Mouse (Mus musculus): ENCODE results near the gene Pigb. TPM values are rescaled to one million over a fixed set of nuclear protein-coding genes. Genes with fewer than 3 reads are reported as not detected.
"Not testable (repeated sequence)": the region's sequence is repeated elsewhere in the genome, so short reads cannot be mapped to it uniquely, and the experiment has no call there.

Gene Pigb
- polyA plus RNA-seq, 1 experiment from 2014 or later, result 15.8 TPM

DNA sequence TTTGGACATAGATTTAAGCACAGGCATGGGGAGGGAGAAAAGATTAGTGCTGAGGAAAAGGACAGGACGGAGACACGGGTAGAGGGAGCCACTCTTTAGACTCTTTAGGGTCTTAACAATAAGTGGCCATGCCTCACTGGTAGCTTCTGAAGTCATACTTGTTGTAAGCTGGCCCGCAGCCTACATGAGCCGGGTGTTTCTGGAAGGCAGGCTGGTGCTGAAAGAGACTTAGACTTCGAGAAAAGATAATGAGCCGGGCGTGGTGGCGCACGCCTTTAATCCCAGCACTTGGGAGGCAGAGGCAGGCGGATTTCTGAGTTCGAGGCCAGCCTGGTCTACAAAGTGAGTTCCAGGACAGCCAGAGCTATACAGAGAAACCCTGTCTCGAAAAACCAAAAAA is 39.2 kb upstream of the Pigb start:
- H3K4me2 ChIP-seq (ENCODE audit: low read depth, low read length, severe bottlenecking); ATAC-seq (replicated peaks; ENCODE audit: low FRiP score); H3K27ac ChIP-seq (ENCODE audit: low read depth, low read length); H3K27me3 ChIP-seq (ENCODE audit: control insufficient read depth, insufficient read depth, low read length); H3K4me1 ChIP-seq (replicated peaks; ENCODE audit: control insufficient read depth, insufficient read depth, low read length); H3K9me3 ChIP-seq (ENCODE audit: control insufficient read depth, low read length); DNase-seq (ENCODE audit: low spot score); H3K36me3 ChIP-seq (ENCODE audit: control insufficient read depth, insufficient read depth, low read length); H3K9ac ChIP-seq (ENCODE audit: low read length); H3K4me3 ChIP-seq (ENCODE audit: low read depth, low read length): not testable (repeated sequence)
- 87% methylated on average over 10 of the region's 12 CpGs for WGBS

DNA sequence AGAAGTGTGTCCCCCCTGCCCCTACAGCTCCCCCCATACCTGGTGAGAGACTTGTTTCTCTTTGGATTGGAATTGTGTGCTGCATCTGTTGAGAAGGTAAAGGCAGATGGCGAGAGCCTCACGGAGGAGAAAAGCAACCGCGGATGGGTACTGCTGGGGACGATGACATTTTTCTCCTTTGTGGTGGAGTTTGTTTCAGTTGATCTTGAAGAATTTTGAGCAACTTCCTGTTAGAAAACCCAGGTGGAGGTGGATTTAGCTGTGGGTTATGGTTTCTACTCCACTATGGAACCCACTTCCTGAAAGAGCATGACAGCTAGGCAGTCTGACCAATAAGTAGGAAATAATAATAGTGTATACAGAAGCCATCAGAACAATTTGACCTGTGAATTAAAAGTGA is 33.0 kb upstream of the Pigb start:
- Histone ChIP-seq H3K9ac (ENCODE audit: low read length) (no peak overlapping the region), H3K36me3 (ENCODE audit: control insufficient read depth, insufficient read depth, low read length) (no peaks in the 10 kb centered on the region), H3K27me3 (ENCODE audit: control insufficient read depth, insufficient read depth, low read length) (no peaks in the 10 kb centered on the region), H3K4me3 (ENCODE audit: low read depth, low read length) (no peak overlapping the region), H3K27ac (ENCODE audit: low read depth, low read length) (no peak overlapping the region), H3K4me1 (replicated peaks; ENCODE audit: control insufficient read depth, insufficient read depth, low read length) (no peaks in the 10 kb centered on the region), H3K4me2 (ENCODE audit: low read depth, low read length, severe bottlenecking) (no peak overlapping the region), H3K9me3 (ENCODE audit: control insufficient read depth, low read length) (no peaks in the 10 kb centered on the region)
- WGBS, result 91% methylated on average over 5 of the region's 5 CpGs
- no peak for DNase-seq (ENCODE audit: low spot score)
- ATAC-seq (replicated peaks; ENCODE audit: low FRiP score), result no peak

DNA sequence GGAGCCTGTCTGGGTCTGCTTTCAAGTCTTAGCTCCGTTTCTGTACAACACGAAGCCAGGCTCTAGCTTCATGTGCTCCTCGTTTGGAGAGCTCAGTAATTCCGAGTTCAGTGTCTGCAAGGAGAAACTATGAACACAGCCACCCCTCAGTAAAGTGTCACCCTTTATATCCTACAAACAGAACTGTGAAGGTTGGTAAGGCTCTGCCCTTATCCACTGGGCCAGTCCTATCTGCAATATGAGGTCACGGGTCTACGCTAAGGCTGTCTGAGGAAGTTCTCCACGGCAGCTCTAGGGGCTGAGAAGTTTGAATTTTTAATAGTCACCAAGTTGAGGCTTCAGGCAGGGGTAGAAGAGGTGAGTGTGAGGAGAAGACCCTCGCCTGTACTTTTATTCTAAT is 32.2 kb upstream of the Pigb start:
- DNase-seq (ENCODE audit: low spot score) (no peak), ATAC-seq (replicated peaks; ENCODE audit: low FRiP score) (no peak)
- no peaks in the 10 kb centered on the region for H3K4me1 ChIP-seq (replicated peaks; ENCODE audit: control insufficient read depth, insufficient read depth, low read length)
- H3K9me3 ChIP-seq (ENCODE audit: control insufficient read depth, low read length), result no peaks in the 10 kb centered on the region
- H3K36me3 ChIP-seq (ENCODE audit: control insufficient read depth, insufficient read depth, low read length), result no peaks in the 10 kb centered on the region
- WGBS, result 84% methylated on average over 8 of the region's 8 CpGs
- H3K4me3 ChIP-seq (ENCODE audit: low read depth, low read length), result no peak overlapping the region
- no peaks in the 10 kb centered on the region for H3K27me3 ChIP-seq (ENCODE audit: control insufficient read depth, insufficient read depth, low read length)
- no peak overlapping the region for H3K9ac ChIP-seq (ENCODE audit: low read length)
- H3K27ac ChIP-seq (ENCODE audit: low read depth, low read length), result no peak overlapping the region
- no peak overlapping the region for H3K4me2 ChIP-seq (ENCODE audit: low read depth, low read length, severe bottlenecking)

- Histone ChIP-seq H3K4me1 (replicated peaks; ENCODE audit: control insufficient read depth, insufficient read depth, low read length) (no peaks in the 10 kb centered on the region), H3K4me2 (ENCODE audit: low read depth, low read length, severe bottlenecking) (no peak overlapping the region), H3K9ac (ENCODE audit: low read length) (no peak overlapping the region), H3K27me3 (ENCODE audit: control insufficient read depth, insufficient read depth, low read length) (no peaks in the 10 kb centered on the region), H3K4me3 (ENCODE audit: low read depth, low read length) (no peak overlapping the region), H3K36me3 (ENCODE audit: control insufficient read depth, insufficient read depth, low read length) (no peaks in the 10 kb centered on the region), H3K27ac (ENCODE audit: low read depth, low read length) (no peak overlapping the region), H3K9me3 (ENCODE audit: control insufficient read depth, low read length) (no peaks in the 10 kb centered on the region)
- no peak for ATAC-seq (replicated peaks; ENCODE audit: low FRiP score)
- no peak for DNase-seq (ENCODE audit: low spot score)
- 74% methylated on average over 10 of the region's 10 CpGs for WGBS
Observed at GRCm38 (mm10) chr9:73070971-73071659, 30.9 kb upstream of the Pigb start.

GRCm38 (mm10) chr9:73068688-73069087 is 28.5 kb upstream of the Pigb start:
- WGBS, result 88% methylated on average over 6 of the region's 6 CpGs
- Histone ChIP-seq H3K4me2 (ENCODE audit: low read depth, low read length, severe bottlenecking) (no peak overlapping the region), H3K36me3 (ENCODE audit: control insufficient read depth, insufficient read depth, low read length) (no peaks in the 10 kb centered on the region)

DNA sequence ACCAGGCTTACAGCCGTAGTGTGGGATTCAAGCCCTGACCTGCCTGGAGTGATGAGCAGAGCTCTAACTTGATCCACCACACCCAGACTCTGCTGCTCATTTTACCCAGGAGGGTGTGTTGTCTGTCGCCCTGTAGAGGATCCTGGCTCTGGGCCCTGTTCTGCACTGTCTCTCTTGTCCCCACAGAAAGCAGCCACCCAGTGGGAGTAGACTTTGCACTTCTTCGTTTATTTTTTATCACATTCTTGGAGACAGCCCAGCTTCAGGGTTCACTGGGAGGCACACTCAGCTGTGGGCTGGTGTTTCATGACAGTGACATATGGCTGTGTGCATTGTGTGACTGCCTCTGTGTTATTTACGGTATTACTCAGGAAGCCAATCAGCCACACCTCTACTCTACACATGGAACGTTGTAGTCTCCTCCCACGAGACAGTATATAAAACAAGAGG is 28.1 kb upstream of the Pigb start:
- H3K27ac ChIP-seq (ENCODE audit: low read depth, low read length), result no peak overlapping the region
- DNase-seq (ENCODE audit: low spot score) (no peak), ATAC-seq (replicated peaks; ENCODE audit: low FRiP score) (no peak)
- WGBS, result 78% methylated on average over 6 of the region's 6 CpGs
- no peak overlapping the region for H3K4me3 ChIP-seq (ENCODE audit: low read depth, low read length)
- no peaks in the 10 kb centered on the region for H3K27me3 ChIP-seq (ENCODE audit: control insufficient read depth, insufficient read depth, low read length)
- H3K9ac ChIP-seq (ENCODE audit: low read length), result no peak overlapping the region
- H3K4me2 ChIP-seq (ENCODE audit: low read depth, low read length, severe bottlenecking), result no peak overlapping the region
- H3K4me1 ChIP-seq (replicated peaks; ENCODE audit: control insufficient read depth, insufficient read depth, low read length), result no peaks in the 10 kb centered on the region
- H3K9me3 ChIP-seq (ENCODE audit: control insufficient read depth, low read length), result no peaks in the 10 kb centered on the region
- H3K36me3 ChIP-seq (ENCODE audit: control insufficient read depth, insufficient read depth, low read length), result no peaks in the 10 kb centered on the region

More at GRCm38 (mm10) chr9:73068688-73069087, 28.5 kb upstream of the Pigb start:
- Histone ChIP-seq H3K27ac (ENCODE audit: low read depth, low read length) (no peak overlapping the region), H3K9ac (ENCODE audit: low read length) (no peak overlapping the region), H3K4me3 (ENCODE audit: low read depth, low read length) (no peak overlapping the region), H3K27me3 (ENCODE audit: control insufficient read depth, insufficient read depth, low read length) (no peaks in the 10 kb centered on the region), H3K9me3 (ENCODE audit: control insufficient read depth, low read length) (no peaks in the 10 kb centered on the region), H3K4me1 (replicated peaks; ENCODE audit: control insufficient read depth, insufficient read depth, low read length) (no peaks in the 10 kb centered on the region)
- no peak for DNase-seq (ENCODE audit: low spot score)
- ATAC-seq (replicated peaks; ENCODE audit: low FRiP score), result no peak

GRCm38 (mm10) chr9:73067086-73067485 is 26.9 kb upstream of the Pigb start:
- H3K27me3 ChIP-seq (ENCODE audit: control insufficient read depth, insufficient read depth, low read length), result no peaks in the 10 kb centered on the region
- H3K9me3 ChIP-seq (ENCODE audit: control insufficient read depth, low read length), result no peaks in the 10 kb centered on the region
- DNase-seq (ENCODE audit: low spot score), result no peak
- no peak overlapping the region for H3K9ac ChIP-seq (ENCODE audit: low read length)
- H3K27ac ChIP-seq (ENCODE audit: low read depth, low read length), result no peak overlapping the region
- no peak overlapping the region for H3K4me3 ChIP-seq (ENCODE audit: low read depth, low read length)
- ATAC-seq (replicated peaks; ENCODE audit: low FRiP score), result no peak
- H3K4me2 ChIP-seq (ENCODE audit: low read depth, low read length, severe bottlenecking), result no peak overlapping the region
- no peaks in the 10 kb centered on the region for H3K36me3 ChIP-seq (ENCODE audit: control insufficient read depth, insufficient read depth, low read length)
- no peaks in the 10 kb centered on the region for H3K4me1 ChIP-seq (replicated peaks; ENCODE audit: control insufficient read depth, insufficient read depth, low read length)
- 47% methylated on average over 10 of the region's 10 CpGs for WGBS

DNA sequence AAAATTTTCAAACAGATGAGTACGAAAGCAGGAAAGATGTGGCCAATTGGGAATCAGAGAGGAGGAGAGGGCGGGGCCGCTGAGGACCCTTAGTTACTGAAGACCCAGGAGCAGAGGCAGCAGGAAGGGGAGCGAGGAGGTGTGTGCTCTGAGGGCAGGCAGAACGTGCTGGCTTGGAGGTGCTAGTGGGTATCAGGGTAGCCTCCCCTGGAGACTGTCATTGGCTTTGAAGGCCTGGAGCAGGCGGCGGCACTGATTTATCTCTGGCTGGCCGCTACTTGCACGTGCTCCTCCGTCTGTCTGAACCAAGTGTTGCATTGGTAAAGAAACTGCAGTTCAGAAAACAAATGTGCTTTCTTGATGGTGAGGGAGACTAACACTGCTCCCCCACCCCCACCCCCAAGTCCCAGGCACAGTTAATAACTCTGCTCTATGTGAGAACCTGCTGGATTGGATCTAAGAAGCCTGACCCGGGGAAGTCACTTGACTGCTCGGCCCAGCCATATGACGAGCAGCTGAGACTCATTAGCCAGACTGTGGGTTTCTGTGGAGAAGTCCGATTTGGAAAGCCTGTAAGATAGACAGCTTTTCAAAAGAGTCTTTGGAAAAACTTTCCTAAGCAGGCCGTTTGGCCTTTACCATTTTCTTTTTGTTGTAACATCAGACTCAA is 23.6 kb upstream of the Pigb start:
- ATAC-seq (replicated peaks; ENCODE audit: low FRiP score) (no peak), DNase-seq (ENCODE audit: low spot score) (no peak)
- H3K36me3 ChIP-seq (ENCODE audit: control insufficient read depth, insufficient read depth, low read length), result no peaks in the 10 kb centered on the region
- peak overlapping the region; percentile 27 for H3K9ac ChIP-seq (ENCODE audit: low read length)
- no peak overlapping the region for H3K27ac ChIP-seq (ENCODE audit: low read depth, low read length)
- H3K27me3 ChIP-seq (ENCODE audit: control insufficient read depth, insufficient read depth, low read length), result no peaks in the 10 kb centered on the region
- H3K4me1 ChIP-seq (replicated peaks; ENCODE audit: control insufficient read depth, insufficient read depth, low read length), result no peaks in the 10 kb centered on the region
- H3K9me3 ChIP-seq (ENCODE audit: control insufficient read depth, low read length), result no peaks in the 10 kb centered on the region
- no peak overlapping the region for H3K4me3 ChIP-seq (ENCODE audit: low read depth, low read length)
- WGBS, result 32% methylated on average over 15 of the region's 15 CpGs
- H3K4me2 ChIP-seq (ENCODE audit: low read depth, low read length, severe bottlenecking), result no peak overlapping the region

- ATAC-seq (replicated peaks; ENCODE audit: low FRiP score), result no peak
- no peaks in the 10 kb centered on the region for H3K27me3 ChIP-seq (ENCODE audit: control insufficient read depth, insufficient read depth, low read length)
- H3K9me3 ChIP-seq (ENCODE audit: control insufficient read depth, low read length), result no peaks in the 10 kb centered on the region
- H3K4me1 ChIP-seq (replicated peaks; ENCODE audit: control insufficient read depth, insufficient read depth, low read length), result no peaks in the 10 kb centered on the region
- no peak overlapping the region for H3K27ac ChIP-seq (ENCODE audit: low read depth, low read length)
- no peak overlapping the region for H3K9ac ChIP-seq (ENCODE audit: low read length)
- DNase-seq (ENCODE audit: low spot score), result no peak
- WGBS, result 86% methylated on average over 4 of the region's 4 CpGs
- H3K4me3 ChIP-seq (ENCODE audit: low read depth, low read length), result no peak overlapping the region
- no peak overlapping the region for H3K4me2 ChIP-seq (ENCODE audit: low read depth, low read length, severe bottlenecking)
- no peaks in the 10 kb centered on the region for H3K36me3 ChIP-seq (ENCODE audit: control insufficient read depth, insufficient read depth, low read length)
Observed at GRCm38 (mm10) chr9:73059224-73059623, 19.0 kb upstream of the Pigb start.

Data from forebrain, embryonic 11.5 days (tissue).